Mouse (Mus musculus) liver (tissue): ENCODE data around the gene Limk2.

Experiments
- DNase-seq: peaks from one replicate; pipeline ENCODE4 v3.0.0-alpha.2; 2020; ENCODE audit warnings: mixed read lengths

Limk2 gene

DNA sequence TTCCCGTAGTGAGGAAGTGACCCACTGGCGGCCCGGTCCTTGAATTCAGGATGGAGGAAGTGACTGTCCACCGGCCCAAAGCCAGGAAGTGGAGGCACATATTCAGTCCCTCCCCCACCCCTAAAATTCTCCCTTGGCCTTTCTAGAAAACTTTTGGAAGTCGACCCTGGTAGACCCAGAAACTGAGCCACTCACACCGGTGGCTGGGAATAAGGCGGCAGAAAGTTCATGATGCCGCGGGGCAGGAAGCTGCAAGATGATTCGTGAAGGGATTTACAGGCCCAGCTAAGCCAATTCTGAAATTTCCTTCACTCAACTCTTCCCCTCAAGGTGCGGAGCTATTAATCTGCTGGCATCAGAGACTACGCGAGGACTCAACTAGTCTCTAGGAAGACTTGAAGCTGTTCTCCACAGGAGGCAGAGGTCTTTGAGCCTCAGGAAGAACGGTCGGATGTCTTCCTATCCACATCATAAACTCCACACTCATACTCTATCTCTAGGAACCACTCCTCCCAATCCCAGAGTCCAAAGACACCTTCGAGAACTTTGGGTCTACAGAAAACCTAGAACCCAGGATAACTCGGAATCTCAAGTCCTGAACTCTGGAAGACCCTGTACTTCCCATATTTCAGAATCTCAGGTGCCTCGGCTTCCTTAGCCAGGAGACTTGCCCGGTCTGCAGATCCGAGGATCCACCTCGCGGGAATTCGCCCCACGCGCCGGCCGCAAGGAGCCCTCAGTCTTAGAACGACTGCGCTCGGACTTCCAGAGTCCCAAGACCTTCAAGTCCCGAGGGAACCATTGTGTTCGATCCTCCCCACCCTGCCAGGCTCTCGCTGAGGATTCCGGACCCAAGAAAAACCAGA lies 625 bp downstream of the Limk2 start:
- DNase-seq, result peak; percentile 16

DNA sequence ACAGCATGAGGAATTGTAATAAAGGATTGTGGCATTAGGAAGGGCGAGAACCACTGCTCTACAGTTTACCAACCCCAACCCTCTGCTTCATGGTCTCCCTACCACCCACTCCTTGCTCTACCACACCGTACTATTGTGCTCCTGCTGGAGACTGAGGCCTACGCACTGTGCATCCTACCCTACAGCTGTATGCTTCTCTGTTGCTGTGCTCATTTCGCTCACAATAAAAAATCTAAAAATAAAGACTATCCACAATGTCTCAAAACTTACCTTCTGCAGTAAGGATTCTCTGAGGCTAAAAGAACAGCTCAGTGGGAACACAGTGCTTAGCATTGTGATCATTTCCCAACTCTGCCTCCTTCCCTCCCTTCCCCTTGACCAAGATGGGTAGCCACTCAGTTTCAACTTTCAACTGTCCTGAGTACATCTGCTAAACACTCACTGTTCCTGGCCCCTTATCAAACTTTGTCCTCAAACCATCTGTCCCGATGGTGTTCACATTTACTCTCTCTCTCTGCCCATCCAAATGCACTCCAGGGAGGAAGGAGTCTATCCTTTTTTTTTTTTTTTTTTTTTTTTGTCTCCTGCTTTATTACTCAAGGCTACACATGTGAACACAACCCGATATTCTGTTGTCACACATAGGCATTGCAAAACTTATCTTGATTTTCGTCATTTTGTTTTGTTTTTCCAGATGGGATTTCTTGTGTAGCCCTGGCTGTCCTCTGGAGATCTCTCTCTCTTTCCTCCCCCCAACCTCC lies 4.5 kb downstream of the Limk2 start:
- no peak for DNase-seq

DNA sequence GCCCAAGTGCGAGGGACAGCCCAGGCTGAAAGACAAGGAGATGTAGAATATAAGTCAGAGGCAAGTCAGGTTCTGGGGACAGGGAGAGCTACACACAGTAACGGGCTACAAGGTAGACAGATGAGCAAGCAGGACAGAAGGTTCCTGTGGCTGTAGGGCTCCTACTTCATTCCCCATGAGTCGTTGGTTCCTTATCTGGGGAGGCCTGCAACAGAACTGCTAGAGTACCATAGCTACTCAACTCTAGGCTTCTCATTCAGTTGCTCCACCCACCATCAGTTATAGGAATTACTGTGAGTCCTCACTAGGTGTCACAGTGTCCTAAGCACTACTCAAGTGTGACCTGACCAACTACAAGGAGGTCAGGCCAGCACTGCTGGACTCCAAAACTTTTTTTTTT lies 6.0 kb downstream of the Limk2 start:
- peak; percentile 53 for DNase-seq

DNA sequence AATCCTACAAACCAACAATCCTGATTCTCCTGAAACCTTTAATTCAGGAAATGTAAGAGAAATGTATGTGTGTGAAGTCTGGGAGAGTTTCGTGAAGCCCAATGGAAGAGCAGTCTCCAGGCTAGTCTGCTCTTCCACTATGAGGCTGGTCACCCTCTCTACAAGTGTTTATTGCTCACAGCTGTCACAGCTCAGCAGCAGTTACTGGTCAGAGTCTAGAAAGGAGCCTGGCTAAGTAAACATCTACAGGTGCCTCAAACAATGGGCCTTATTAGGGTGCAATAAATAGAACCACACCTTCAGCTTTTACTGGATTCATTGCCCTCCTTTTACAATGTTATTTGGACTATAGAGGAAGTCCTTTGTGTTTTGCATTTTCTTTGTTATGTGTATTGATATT lies 10.7 kb downstream of the Limk2 start:
- no peak for DNase-seq

DNA sequence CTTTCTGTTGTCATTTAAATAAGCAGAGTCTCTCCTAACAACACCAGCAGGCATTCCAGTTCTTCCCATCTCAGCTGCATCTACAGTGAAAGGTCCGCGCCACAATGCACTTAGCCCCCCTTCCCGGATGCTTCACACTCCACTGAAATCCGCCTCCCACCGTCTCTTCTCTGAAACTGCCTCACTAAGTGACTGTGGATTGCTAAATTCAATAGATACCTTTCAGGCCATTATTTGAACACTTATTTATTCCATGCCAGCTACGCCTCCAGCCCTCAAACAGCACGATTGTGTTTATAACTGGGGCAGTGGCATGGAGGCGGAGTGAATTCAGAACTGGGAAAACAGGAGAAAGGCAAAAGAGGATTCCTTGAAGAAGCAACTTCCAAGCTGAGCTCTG lies 12.4 kb downstream of the Limk2 start:
- no peak for DNase-seq

DNA sequence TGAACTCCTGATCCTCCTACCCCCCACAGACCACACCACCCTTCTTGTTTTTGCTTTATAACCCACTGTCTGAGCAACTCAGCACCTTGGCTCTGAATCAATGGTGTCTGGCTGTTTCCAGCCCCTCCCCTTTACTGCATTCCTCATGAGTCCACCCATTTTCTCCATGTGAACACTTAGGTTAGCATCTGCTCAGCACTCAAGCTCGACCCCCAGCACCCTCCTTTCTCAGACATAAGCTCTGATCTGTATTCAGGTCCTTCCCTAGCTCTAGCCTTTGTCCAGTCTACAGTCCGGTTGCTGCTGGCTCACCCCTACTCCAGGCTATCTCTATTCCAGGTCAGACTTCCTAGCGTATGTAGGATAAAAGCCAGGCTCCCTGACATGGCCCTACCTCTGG lies 12.9 kb downstream of the Limk2 start:
- no peak for DNase-seq

DNA sequence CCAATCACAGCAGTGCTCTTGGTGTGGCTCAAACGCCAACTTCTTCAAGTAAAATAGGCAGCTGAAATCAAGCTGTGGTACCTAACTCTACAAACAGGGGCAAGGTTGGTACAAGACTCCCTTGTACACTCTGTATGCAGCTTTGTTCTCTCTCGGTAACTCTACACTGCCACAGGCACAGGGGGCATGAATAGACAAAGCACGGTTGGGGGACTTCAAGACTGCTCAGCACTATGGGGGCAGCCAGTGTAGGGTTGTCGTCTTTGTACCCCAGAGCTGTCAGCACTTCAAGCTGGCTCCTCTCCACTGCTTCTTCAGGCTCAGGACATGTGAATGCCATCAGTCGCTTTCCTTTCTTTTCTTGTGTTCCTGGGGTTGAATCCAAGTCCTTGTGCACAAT lies 14.5 kb downstream of the Limk2 start:
- no peak for DNase-seq

DNA sequence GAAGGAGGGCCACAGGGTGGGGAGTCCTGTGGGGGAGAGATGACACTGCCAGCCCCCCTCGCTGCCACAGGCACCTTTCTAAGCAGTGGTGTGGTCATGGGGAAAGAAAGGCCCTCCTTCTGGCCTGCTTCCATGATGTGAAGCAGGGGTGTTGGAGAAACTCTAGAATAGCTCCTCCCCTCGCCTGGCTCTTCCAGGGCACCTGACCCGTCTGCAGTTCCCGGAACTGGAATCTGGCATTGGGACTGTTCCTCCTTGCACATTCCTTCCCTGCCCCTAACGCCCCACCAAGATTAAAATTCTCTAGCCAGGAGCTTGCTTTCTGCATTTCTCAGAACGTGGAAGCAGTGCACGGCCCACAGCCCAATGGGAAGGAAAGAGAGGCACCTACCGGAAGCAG lies 16.5 kb downstream of the Limk2 start:
- no peak for DNase-seq

DNA sequence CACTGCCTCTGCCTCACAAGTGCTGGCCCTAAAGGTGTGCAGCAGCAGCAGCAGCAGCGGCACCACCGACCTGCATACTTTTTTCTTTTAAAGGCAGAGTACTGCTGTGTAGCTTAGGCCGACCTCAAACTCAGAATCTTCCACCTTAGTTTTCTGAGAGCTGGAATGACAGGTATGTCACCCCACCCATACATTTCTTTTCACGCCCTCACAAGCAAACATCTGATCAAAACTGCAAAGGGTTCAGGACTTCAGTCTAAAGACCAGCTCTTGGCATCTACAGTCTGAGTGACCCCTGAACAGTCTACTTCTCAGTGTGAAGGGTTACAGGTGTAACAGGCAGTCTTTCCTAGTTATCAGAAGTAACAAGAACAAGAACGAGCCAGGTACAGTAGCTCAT lies 18.2 kb downstream of the Limk2 start:
- DNase-seq, result no peak

DNA sequence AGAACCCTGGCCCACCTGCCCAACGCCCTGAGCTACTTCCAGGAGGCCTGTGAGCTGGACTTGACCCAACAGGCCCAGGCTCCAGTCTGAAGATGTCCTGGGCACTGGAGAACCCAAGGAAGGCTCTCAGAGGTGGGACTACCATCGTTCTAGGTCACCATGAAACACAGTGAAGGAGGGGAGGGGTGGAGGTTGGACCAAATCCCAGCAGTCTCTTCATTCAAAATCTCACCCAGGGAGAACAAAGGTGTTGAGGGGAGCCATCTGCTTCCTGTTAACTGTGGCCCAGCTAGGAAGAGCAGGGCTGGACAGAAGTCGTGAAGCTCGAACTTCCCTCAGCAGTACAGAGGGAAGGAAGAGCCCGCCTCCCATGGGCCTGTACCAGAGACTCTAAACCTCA lies 19.0 kb downstream of the Limk2 start:
- DNase-seq, result no peak

DNA sequence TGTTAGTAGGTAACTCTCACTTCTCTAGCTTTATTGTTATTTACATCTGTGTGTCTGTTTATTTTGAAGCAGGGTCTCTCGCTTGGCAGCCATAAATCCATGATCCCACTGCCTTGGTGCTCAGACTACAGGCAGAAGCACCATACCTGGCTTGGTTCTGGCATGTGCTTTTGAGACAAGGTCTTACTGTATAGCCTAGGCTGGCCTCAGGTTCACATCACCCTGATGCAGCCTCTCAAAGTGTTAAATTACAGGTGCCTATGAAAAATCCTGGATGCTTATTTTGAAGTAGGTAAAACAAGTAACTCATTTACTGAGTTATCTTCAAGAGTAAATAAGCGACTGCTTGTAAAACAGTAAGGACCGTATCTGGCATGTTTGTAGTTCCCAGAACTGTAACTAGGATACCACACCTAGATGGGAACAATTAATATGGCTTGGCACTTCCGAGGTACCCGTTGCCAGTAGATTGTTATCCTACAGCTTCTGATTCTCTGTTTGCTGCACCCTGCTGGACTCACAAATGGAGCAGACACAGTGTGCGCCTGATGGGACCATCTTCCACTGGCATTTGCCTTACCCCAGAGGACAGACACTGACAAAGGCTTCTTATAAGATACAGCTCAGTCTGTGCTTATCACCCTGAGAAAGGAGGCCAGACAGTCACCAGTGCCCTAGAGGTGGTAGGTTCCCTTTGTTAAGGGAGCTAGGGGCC lies 21.4 kb downstream of the Limk2 start:
- DNase-seq, result no peak

DNA sequence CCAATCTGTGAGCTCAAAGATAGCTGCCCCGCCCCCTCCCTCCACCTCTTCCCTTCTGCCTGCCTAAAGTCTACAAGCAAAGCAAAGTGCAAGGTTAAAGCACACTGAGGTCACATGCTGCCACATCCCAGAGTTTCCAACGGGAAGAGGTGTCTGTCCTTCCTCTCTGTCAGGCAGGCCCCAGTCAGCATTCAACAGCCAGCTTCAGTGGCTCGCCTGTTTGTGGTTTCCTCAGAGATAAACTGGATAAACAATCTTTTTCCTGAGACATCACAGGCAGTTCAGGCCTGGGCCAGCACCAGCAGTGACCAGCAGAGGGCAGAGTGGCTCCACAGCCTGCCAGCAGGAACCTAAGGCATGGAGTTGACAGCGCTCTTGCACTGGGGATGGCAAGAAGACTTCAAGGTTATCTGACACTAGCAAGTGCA lies 22.0 kb downstream of the Limk2 start:
- peak; percentile 87 for DNase-seq

DNA sequence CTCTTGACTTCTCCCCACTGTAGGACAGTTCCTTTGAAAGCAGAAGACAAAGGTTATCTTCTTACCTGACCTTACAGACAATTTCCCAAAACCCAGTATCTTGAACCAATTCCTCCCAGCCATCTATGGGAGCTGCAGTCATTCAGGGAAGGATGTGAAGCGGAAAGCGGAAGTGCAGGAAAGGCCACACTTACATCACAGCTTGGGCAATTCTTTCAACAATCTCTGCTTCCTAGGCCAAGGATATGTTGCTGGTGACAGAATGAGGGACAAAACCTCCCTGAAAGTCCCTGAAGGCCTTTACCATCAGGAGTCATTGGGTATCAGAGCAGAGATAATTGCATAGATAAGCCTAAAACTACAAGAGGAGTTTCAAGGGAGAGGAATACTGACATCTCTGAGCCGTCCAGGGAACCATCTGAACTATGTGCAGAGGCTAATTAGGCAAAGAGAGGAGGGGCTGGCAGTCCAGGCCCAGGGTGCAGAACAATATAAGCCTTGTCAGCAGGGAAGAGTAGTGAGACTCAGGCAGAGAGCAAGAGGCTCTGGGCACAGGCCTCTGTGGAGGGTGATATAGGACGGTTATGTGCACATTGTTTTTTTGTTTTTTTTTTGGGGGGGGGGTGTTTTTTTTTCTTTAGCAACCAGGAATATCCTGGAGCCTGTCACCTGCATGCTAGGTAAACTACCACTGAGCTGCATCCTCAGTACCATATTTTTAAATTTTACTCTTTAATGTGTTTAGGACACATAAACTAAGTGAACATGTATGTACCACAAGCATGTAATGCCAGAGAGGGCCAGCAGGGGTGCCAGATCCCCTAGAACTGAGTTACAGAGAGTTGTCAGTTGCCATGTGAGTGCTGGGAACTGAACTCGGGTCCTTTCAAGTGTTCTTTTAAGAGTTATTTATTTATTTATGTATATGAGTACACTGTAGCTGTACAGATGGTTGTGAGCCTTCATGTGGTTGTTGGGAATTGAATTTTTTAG lies 26.1 kb downstream of the Limk2 start:
- DNase-seq, result peak; percentile 26

DNA sequence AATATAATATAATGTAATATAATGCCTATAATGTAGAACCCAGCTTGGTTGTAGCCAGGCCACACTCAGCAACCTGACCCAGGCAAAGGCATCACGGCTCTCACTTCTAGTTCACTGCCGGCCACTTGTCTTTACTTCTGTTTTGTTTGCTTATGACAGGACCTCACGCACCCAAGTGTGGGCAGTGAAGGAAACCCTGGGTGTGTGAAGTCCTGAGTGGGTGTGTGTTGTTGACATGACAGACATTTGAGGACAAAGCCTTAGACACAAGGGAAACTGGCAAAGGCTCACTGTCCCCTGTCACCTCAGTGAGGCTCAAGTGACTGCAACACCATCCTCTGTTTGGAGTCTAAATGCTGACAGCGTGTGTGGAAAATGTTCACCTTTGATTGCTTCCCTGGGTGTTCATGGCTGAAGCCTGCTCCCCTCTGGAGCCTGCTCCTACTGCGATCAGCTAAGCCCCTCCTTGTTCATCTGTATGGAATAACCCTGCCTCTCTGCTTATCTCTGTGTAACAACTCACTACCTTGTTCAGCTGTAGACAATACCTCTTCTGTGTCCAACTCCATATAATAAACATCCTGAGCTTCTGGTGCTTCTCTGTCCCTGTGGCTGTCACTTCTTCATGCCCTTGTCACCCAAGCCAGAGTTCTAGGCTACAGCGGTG lies 27.7 kb downstream of the Limk2 start:
- DNase-seq, result no peak

DNA sequence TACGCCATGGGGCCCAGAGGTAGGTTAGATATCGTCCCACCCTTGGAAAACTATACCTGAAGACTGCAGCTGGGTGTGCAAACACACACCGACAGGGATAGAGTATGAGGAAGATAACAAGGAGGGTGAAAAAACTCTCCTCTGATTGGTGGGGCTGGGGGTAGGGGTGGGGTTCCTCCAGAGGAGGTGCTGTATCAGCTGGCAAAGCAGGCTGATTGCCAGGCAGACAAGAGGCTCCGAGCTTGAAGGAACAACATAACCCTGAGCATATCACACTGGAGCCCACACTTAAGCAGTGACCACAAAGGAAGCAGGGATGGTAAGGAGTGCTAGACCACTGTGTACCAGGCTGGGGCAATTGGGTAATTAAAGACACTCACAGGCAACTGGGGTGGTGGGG lies 29.6 kb downstream of the Limk2 start:
- peak; percentile 33 for DNase-seq

DNA sequence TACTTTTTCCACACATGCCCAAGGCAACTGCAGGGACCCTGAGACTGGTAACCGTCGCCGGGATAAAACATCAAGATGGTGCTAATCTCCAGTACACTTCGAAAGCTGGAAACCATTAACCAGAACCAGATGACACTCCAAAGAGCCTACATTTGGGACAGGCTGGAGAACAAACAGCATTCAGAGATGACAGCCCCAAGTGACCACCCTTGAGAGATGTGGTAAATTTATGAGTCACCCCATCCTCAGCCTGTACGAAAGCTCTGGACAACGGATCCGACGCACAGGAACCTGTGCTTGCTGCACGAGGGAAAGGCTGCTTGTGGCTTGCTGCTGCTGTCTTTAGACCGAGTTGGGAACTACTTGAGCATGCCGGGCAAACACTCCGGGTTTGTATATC lies 34.2 kb downstream of the Limk2 start:
- DNase-seq, result no peak

DNA sequence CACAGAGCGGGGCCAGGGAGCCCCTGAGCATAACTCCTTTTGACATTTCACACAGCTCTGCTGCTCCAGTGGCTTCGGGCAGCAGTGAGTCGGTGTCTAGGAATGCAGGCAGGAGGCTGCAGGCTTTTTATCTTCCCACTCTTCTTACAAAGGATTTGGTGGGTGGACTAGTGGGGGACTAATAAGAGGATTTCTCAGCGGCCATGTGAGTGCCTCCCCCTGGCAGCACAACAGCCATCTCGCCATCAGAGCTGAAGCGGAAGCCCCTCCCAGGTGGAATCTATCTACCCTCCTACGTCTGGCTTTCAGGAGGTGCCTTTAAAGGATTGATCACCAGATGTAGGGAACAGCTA lies 34.7 kb downstream of the Limk2 start:
- no peak for DNase-seq

DNA sequence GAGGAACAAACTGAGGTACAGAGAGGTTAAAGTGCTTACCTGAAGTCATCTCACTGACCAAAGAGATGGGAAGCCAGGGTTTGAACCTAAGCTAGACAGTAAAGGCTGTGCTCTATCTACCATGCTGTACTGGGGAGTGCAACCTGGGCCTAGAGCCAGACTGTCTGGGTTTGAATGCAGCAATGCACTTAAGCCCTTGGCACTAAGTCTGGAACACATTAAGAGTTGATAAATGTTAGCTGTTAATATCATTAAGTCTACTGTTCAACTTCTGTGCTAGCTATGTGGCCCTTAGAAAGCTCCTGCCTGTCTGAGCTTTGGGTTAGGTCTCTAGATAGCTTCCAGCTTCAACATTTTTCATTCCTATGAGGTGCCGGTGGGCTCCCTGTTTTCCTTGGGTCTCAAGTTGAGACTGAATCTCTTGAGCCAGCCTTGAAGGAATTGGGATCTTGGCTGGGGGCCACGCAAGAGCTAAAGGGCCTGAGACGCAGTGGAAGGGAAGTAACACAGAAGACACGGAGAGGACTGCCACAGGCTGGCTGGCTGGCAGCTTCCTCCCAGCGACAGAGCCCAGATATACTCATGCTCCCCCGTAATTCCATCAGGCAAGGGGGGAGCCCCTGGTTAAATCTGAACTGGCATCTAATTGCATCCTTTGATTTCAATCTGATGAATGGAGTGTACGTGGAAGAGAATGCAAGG lies 35.2 kb downstream of the Limk2 start:
- no peak for DNase-seq

DNA sequence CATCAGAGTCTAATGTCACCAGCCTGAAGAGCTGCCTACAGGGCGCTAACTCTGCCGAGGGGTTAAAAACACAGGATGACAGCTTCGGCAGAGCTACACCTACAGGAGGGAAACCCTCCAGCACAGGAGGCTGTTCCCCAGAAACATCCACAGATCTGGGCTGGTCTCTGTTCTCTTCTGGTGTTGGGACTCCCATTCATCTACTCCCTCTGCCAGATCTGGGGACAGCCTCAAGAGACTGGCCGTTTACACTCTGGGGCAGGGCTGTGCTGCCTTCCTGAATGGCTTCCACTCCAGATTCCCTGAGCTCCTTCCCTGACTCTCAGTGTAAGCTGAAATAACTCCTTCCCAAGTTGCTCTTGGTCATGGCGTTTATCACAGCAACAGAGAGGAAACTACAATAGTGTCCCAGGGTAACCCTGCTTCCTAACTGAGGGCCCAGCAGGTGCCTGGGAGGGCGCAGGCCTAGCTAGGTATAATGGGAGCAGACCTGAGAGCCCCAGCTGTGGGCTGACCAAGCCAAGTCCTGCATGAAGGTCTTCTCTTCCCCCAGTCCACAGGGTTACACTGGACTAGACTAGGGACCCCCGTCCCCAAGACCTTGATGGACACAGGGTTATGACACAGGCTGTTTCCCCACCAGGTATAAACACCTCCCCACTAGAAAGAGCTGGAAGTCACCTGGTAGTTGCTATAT lies 37.2 kb downstream of the Limk2 start:
- no peak for DNase-seq

DNA sequence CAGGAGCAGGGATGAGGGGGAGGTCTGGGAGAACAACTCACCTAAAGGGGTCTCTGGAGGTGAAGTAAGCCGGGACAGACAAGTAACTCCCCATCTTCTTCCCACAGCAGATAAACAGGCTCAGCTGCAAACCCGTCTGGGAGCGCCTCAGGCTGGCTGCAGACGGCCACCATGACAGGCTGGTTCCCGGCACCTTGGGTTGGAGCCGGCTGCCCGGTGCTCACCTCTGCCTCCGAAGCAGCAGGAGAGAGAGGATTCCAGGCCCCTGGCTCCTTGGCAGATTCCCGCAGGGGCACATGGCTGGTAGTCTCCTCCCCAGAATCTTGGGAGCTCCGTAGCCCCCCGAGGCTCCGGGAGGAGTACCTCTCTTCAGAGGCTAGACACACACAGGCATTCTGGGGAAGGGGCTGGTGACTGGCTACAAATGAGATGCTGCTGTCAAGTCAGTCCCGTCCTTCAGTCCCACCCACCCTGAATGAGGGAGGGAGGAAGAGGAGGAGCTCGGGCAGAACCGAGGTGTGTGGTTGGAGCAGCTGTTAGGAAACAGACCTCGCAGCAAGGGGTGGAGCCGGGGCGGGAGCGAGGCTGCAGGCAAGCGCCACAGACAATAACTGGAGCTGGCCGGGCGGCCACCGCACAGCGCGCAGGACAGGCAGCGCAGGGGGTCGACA lies 37.9 kb downstream of the Limk2 start:
- peak; percentile 82 for DNase-seq
